Mouse (Mus musculus): Measurements from ENCODE around the gene Tmigd3.

GRCm38 (mm10) chr3:105932240-105933071, 61.8 kb downstream of the Tmigd3 start, which contains the start of gene I830077J02Rik:
- TF ChIP-seq CTCF (IDR thresholded peaks at IDR 0.05; ENCODE audit: borderline replicate concordance, control insufficient read depth, extremely low read depth, insufficient read depth, low read length, poor library complexity) (no peak), POLR2A (IDR thresholded peaks at IDR 0.05; ENCODE audit: control insufficient read depth, extremely low read depth, insufficient read depth, low read length, poor library complexity) (no peak)
